Mouse (Mus musculus) bone marrow, adult 2 months (tissue): ENCODE results near the gene Cd33.

Experiments used
- CTCF ChIP-seq: fragments of 200-500 bp; IDR thresholded peaks from 2 replicates; pipeline ENCODE4 v1.5.1; 2011; ENCODE audit warnings: low read length, control low read depth; ENCODE audit not compliant: control insufficient read depth, insufficient read depth
- POLR2A ChIP-seq: fragments of 200-500 bp; IDR thresholded peaks from 2 replicates; pipeline ENCODE4 v1.6.1; 2011; ENCODE audit warnings: low read depth, mild to moderate bottlenecking, control low read depth, low read length, borderline replicate concordance; ENCODE audit not compliant: control insufficient read depth

DNA sequence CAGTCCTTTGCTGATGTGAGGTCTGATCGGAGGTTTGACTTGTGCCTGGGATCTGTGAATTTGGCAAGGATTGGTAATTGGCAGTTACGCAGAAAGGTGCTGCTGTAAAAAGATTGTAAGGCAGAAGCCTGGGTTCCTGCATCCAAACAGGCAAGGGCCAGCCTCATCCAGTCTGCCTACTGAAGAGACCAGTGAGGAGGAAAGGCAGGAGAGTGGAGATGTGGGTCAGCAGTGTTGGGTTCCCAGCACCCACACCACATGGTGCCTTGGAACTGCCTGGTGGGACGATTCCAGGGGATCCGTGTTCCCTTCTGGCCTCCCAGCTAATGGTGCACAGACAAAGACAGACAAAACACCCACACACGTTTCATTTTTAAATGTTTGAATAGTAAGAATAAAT lies 36.3 kb upstream of the Cd33 start:
- TF ChIP-seq CTCF (no peak), POLR2A (no peak)
